Mouse (Mus musculus) cerebellum, adult 8-10 months (tissue): Measurements from ENCODE around the gene Rora.

Experiments
- DNase-seq: peaks from one replicate; pipeline ENCODE4 v3.0.0; 2022

The Rora gene

GRCm38 (mm10) chr9:69327077-69327476 lies 673.5 kb downstream of the Rora start:
- DNase-seq: no peak

GRCm38 (mm10) chr9:69327591-69327990 lies 674.0 kb downstream of the Rora start:
- no peak for DNase-seq

- DNase-seq: no peak
These were observed 678.2 kb downstream of the Rora start for GRCm38 (mm10) chr9:69331790-69332189.

GRCm38 (mm10) chr9:69332802-69333568 lies 679.4 kb downstream of the Rora start:
- DNase-seq: no peak

- DNase-seq: no peak
These were observed 680.1 kb downstream of the Rora start for GRCm38 (mm10) chr9:69333654-69334053.

GRCm38 (mm10) chr9:69334106-69334505 lies 680.5 kb downstream of the Rora start:
- no peak for DNase-seq

GRCm38 (mm10) chr9:69336063-69336462 lies 682.5 kb downstream of the Rora start:
- DNase-seq: no peak

- DNase-seq: no peak
These were observed 685.6 kb downstream of the Rora start for GRCm38 (mm10) chr9:69339199-69339598.

GRCm38 (mm10) chr9:69339829-69340228 lies 686.2 kb downstream of the Rora start:
- DNase-seq: no peak

GRCm38 (mm10) chr9:69340421-69340820 lies 686.8 kb downstream of the Rora start:
- DNase-seq: no peak

GRCm38 (mm10) chr9:69343881-69344280 lies 690.3 kb downstream of the Rora start:
- DNase-seq: no peak

GRCm38 (mm10) chr9:69345550-69345949 lies 692.0 kb downstream of the Rora start:
- no peak for DNase-seq

- DNase-seq: no peak
These were observed 694.2 kb downstream of the Rora start for GRCm38 (mm10) chr9:69347796-69348195.

- DNase-seq: no peak
These were observed 696.0 kb downstream of the Rora start for GRCm38 (mm10) chr9:69349537-69349936.

- no peak for DNase-seq
These were observed 700.6 kb downstream of the Rora start for GRCm38 (mm10) chr9:69354228-69354627.

GRCm38 (mm10) chr9:69357834-69358233 lies 704.2 kb downstream of the Rora start:
- peak; percentile 56 for DNase-seq

GRCm38 (mm10) chr9:69358797-69359196 lies 705.2 kb downstream of the Rora start:
- DNase-seq: no peak

GRCm38 (mm10) chr9:69361951-69362445 lies 708.4 kb downstream of the Rora start:
- no peak for DNase-seq

- peak; percentile 28 for DNase-seq
These were observed 709.2 kb downstream of the Rora start for GRCm38 (mm10) chr9:69362766-69363165.

- no peak for DNase-seq
These were observed 710.5 kb downstream of the Rora start for GRCm38 (mm10) chr9:69364117-69364516.

- DNase-seq: no peak
These were observed 713.5 kb downstream of the Rora start for GRCm38 (mm10) chr9:69367055-69367454.

- DNase-seq: peak; percentile 80
These were observed 714.5 kb downstream of the Rora start for GRCm38 (mm10) chr9:69368071-69368470.

GRCm38 (mm10) chr9:69371046-69371724 lies 717.6 kb downstream of the Rora start:
- peak; percentile 35 for DNase-seq

- no peak for DNase-seq
These were observed 719.3 kb downstream of the Rora start for GRCm38 (mm10) chr9:69372871-69373270.
